Mouse (Mus musculus) MEL (cell line): ENCODE results near the gene Mansc1. TPM values are rescaled to one million over a fixed set of nuclear protein-coding genes. Genes with fewer than 3 reads are reported as not detected.

Experiments
- DNase-seq: peaks from one replicate; pipeline ENCODE4 v3.0.0; 2011; ENCODE audit warnings: low read depth, low spot score
- H3K27ac ChIP-seq: 2 replicates; pipeline ENCODE4 v1.5.1; 2012; ENCODE audit warnings: low read depth, mild to moderate bottlenecking, control low read depth, low read length, moderate library complexity; ENCODE audit not compliant: control insufficient read depth
- H3K27me3 ChIP-seq, 2 experiments: fragments of 150-350 bp in 1 of 2; sonication (generic) in 1 of 2; 2 replicates each; pipeline ENCODE4 v1.6.1; 2012; ENCODE audit warnings: low read length in 2 of 2, mild to moderate bottlenecking in 2 of 2, improper control_type of control experiment in 1 of 2, moderate library complexity in 1 of 2; ENCODE audit not compliant: insufficient read depth in 2 of 2, control insufficient read depth in 1 of 2
- H3K36me3 ChIP-seq, 2 experiments: 2 replicates each; pipeline ENCODE4 v1.6.1; 2012 to 2014; ENCODE audit warnings: low read length in 2 of 2, improper control_type of control experiment in 1 of 2, inconsistent platforms in 1 of 2, mild to moderate bottlenecking in 1 of 2; ENCODE audit not compliant: insufficient read depth in 2 of 2, control insufficient read depth in 1 of 2
- H3K4me1 ChIP-seq, 2 experiments: fragments of 150-350 bp in 1 of 2; sonication (generic) in 1 of 2; 2 replicates each; pipeline ENCODE4 v1.6.1; 2012; ENCODE audit warnings: low read length in 2 of 2, improper control_type of control experiment in 1 of 2, mild to moderate bottlenecking in 1 of 2; ENCODE audit not compliant: insufficient read depth in 2 of 2, control insufficient read depth in 1 of 2
- H3K4me3 ChIP-seq, 2 experiments: fragments of 150-350 bp in 1 of 2; sonication (generic) in 1 of 2; 2 replicates each; pipeline ENCODE4 v1.5.1; 2012; ENCODE audit warnings: low read depth in 2 of 2, low read length in 2 of 2, mild to moderate bottlenecking in 2 of 2, moderate library complexity in 2 of 2, control low read depth in 1 of 2, improper control_type of control experiment in 1 of 2; ENCODE audit not compliant: control insufficient read depth in 1 of 2, insufficient read depth in 1 of 2
- H3K79me2 ChIP-seq: 2 replicates; pipeline ENCODE4 v1.6.1; 2012; ENCODE audit warnings: mild to moderate bottlenecking, low read length, moderate library complexity; ENCODE audit not compliant: control insufficient read depth, poor library complexity, insufficient read depth
- H3K9ac ChIP-seq: 2 replicates; pipeline ENCODE4 v1.6.1; 2012; ENCODE audit warnings: low read depth, mild to moderate bottlenecking, control low read depth, low read length, moderate library complexity; ENCODE audit not compliant: control insufficient read depth, poor library complexity, severe bottlenecking
- H3K9me3 ChIP-seq: fragments of 150-350 bp; sonication (generic); replicated peaks from 2 replicates; pipeline ENCODE4 v1.6.1; 2012; ENCODE audit warnings: mild to moderate bottlenecking, low read length, improper control_type of control experiment, moderate library complexity; ENCODE audit not compliant: insufficient read depth
- CHD1 ChIP-seq: IDR thresholded peaks from 2 replicates; pipeline ENCODE4 v1.6.1; 2012; ENCODE audit warnings: low read depth, mild to moderate bottlenecking, inconsistent platforms, low read length, improper control_type of control experiment
- ETS1 ChIP-seq: IDR thresholded peaks from 2 replicates; pipeline ENCODE4 v1.6.1; 2012; ENCODE audit warnings: low read depth, mild to moderate bottlenecking, inconsistent platforms, low read length, improper control_type of control experiment, moderate library complexity
- JUND ChIP-seq: IDR thresholded peaks from 2 replicates; pipeline ENCODE4 v1.6.1; 2011; ENCODE audit warnings: low read depth, mild to moderate bottlenecking, improper control_type of control experiment, low read length
- MAX ChIP-seq: IDR thresholded peaks from 2 replicates; pipeline ENCODE4 v1.6.1; 2011; ENCODE audit warnings: low read length, improper control_type of control experiment
- MAZ ChIP-seq: IDR thresholded peaks from 2 replicates; pipeline ENCODE4 v1.6.1; 2012; ENCODE audit warnings: low read depth, mild to moderate bottlenecking, inconsistent platforms, low read length, improper control_type of control experiment
- MXI1 ChIP-seq: IDR thresholded peaks from 2 replicates; pipeline ENCODE4 v1.6.1; 2011; ENCODE audit warnings: mild to moderate bottlenecking, low read depth, low read length, improper control_type of control experiment
- MYB ChIP-seq: IDR thresholded peaks from 2 replicates; pipeline ENCODE4 v1.6.1; 2011; ENCODE audit warnings: mild to moderate bottlenecking, low read depth, low read length, improper control_type of control experiment
- NRF1 ChIP-seq: IDR thresholded peaks from 2 replicates; pipeline ENCODE4 v1.6.1; 2014; ENCODE audit warnings: low read depth, mild to moderate bottlenecking, inconsistent platforms, low read length, improper control_type of control experiment, moderate library complexity; ENCODE audit not compliant: poor library complexity, insufficient read depth, severe bottlenecking
- POLR2A ChIP-seq, 2 experiments: IDR thresholded peaks; 2 replicates each; pipeline ENCODE4 v1.6.1; 2011 to 2012; ENCODE audit warnings: low read length in 2 of 2, mild to moderate bottlenecking in 2 of 2, control low read depth in 1 of 2, improper control_type of control experiment in 1 of 2, low read depth in 1 of 2, moderate library complexity in 1 of 2; ENCODE audit not compliant: control insufficient read depth in 1 of 2, insufficient read depth in 1 of 2, poor library complexity in 1 of 2
- POLR2AphosphoS2 ChIP-seq: IDR thresholded peaks from 2 replicates; pipeline ENCODE4 v1.6.1; 2011; ENCODE audit warnings: low read length, improper control_type of control experiment
- SIN3A ChIP-seq: IDR thresholded peaks from 2 replicates; pipeline ENCODE4 v1.6.1; 2012; ENCODE audit warnings: low read length, improper control_type of control experiment, inconsistent platforms
- SMC3 ChIP-seq: IDR thresholded peaks from 2 replicates; pipeline ENCODE4 v1.6.1; 2011; ENCODE audit warnings: low read depth, low read length, improper control_type of control experiment
- TBP ChIP-seq: IDR thresholded peaks from 2 replicates; pipeline ENCODE4 v1.8.0; 2011; ENCODE audit warnings: low read depth, low read length, improper control_type of control experiment
- USF2 ChIP-seq, 2 experiments: IDR thresholded peaks; 2 replicates each; pipeline ENCODE4 v1.6.1; 2011 to 2012; ENCODE audit warnings: improper control_type of control experiment in 2 of 2, low read length in 2 of 2, borderline replicate concordance in 1 of 2, inconsistent platforms in 1 of 2, low read depth in 1 of 2, mild to moderate bottlenecking in 1 of 2; ENCODE audit not compliant: insufficient read depth in 1 of 2
- ZC3H11A ChIP-seq: IDR thresholded peaks from 2 replicates; pipeline ENCODE4 v1.6.1; 2012; ENCODE audit warnings: low read depth, mild to moderate bottlenecking, inconsistent platforms, low read length, improper control_type of control experiment
- ZKSCAN1 ChIP-seq: IDR thresholded peaks from 2 replicates; pipeline ENCODE4 v1.6.1; 2012; ENCODE audit warnings: low read depth, mild to moderate bottlenecking, inconsistent platforms, low read length, improper control_type of control experiment, moderate library complexity
- ZNF384 ChIP-seq: IDR thresholded peaks from 2 replicates; pipeline ENCODE4 v1.6.1; 2012; ENCODE audit warnings: low read depth, mild to moderate bottlenecking, inconsistent platforms, low read length, improper control_type of control experiment
- polyA plus RNA-seq, 2 experiments: library from polyadenylated mRNA; stranded (reverse) in 1 of 2; unstranded in 1 of 2; fragments of >175 nt in 1 of 2; fragments of >200 nt in 1 of 2; gene quantifications; 2 replicates each; pipeline versions ENCODE4 v1.2.1 to v1.2.4; 2012; ENCODE audit warnings: low replicate concordance in 2 of 2, low read depth in 1 of 2; ENCODE audit not compliant: insufficient read length in 2 of 2, insufficient read depth in 1 of 2, missing spikeins in 1 of 2
- total RNA-seq: library from RNA; depleted of rRNA; stranded (reverse); fragments of 300-350 nt; gene quantifications from 2 replicates; pipeline ENCODE4 v1.2.3, GENCODE M21; 2012

Gene Mansc1
- total and polyA plus RNA-seq, 3 experiments, result not detected

GRCm38 (mm10) chr6:134606540-134606939 lies 25.7 kb downstream of the Mansc1 start:
- peaks cover 2% of the 10 kb centered on the region in 2 experiments for H3K4me1 ChIP-seq
- no peak overlapping the region for H3K27ac ChIP-seq
- peaks cover 0 to 2% of the 10 kb centered on the region in 2 experiments; a peak in 2 of 4 replicates for H3K36me3 ChIP-seq
- TF ChIP-seq ZKSCAN1 (no peak), ZNF384 (no peak), NRF1 (no peak), USF2 (IDR thresholded peaks at IDR 0.05; ENCODE audit: borderline replicate concordance in 1 of 2, insufficient read depth in 1 of 2, low read depth in 1 of 2, low read length in 2 of 2) (no peak), MAX (no peak), CHD1 (no peak)
- no peak for DNase-seq
- no peak overlapping the region for H3K9ac ChIP-seq
- no peaks in the 10 kb centered on the region for H3K27me3 ChIP-seq
- H3K9me3 ChIP-seq, result no peaks in the 10 kb centered on the region
- H3K79me2 ChIP-seq, result no peaks in the 10 kb centered on the region
- no peak overlapping the region for H3K4me3 ChIP-seq

- no peak overlapping the region for H3K4me3 ChIP-seq
- peaks cover 0 to 2% of the 10 kb centered on the region in 2 experiments; a peak in 2 of 4 replicates for H3K36me3 ChIP-seq
- no peak overlapping the region for H3K27ac ChIP-seq
- H3K79me2 ChIP-seq, result no peaks in the 10 kb centered on the region
- no peak overlapping the region for H3K9ac ChIP-seq
- DNase-seq, result no peak
- peaks cover 2% of the 10 kb centered on the region in 2 experiments for H3K4me1 ChIP-seq
- H3K27me3 ChIP-seq, result no peaks in the 10 kb centered on the region
- TF ChIP-seq ZC3H11A (no peak), JUND (no peak), MAZ (no peak), SIN3A (no peak), TBP (no peak), POLR2AphosphoS2 (no peak), ETS1 (no peak), MXI1 (no peak), MYB (no peak), POLR2A (IDR thresholded peaks at IDR 0.05; ENCODE audit: control insufficient read depth in 1 of 2, insufficient read depth in 1 of 2, low read depth in 1 of 2, low read length in 2 of 2, poor library complexity in 1 of 2) (no peak), SMC3 (no peak)
- no peaks in the 10 kb centered on the region for H3K9me3 ChIP-seq
Observed at GRCm38 (mm10) chr6:134605196-134605595, 27.1 kb downstream of the Mansc1 start.
